Mouse (Mus musculus) limb, embryonic 14.5 days (tissue): ENCODE measurements at regions not wholly inside any gene's neighbourhood (a gene's known extent, or its start where the extent isn't known, plus 50 kb on each side); places are given as distances from the start of the nearest gene placed in this dataset.
A peak's percentile ranks its signal among the peaks of the same experiment; 100 is the strongest.

Experiments
- ATAC-seq: fragments of 200-750 bp; cut with Nextera tagmentation; 2 replicates; pipeline ENCODE4 v1.8.0; 2017; ENCODE audit warnings: low read depth, moderate number of reproducible peaks, moderate TSS enrichment; ENCODE audit not compliant: low FRiP score
- DNase-seq: peaks from one replicate; pipeline ENCODE4 v3.0.0-alpha.2; 2015; ENCODE audit warnings: low spot score
- H3K27ac ChIP-seq: fragments of 300-500 bp; sonication (generic); replicated peaks from 2 replicates; pipeline ENCODE4 v1.5.1; 2014; ENCODE audit warnings: low read depth, mild to moderate bottlenecking, low read length, moderate library complexity, mixed read lengths
- H3K27me3 ChIP-seq: fragments of 300-500 bp; sonication (generic); 2 replicates; pipeline ENCODE4 v1.6.1; 2014; ENCODE audit warnings: low read length, mixed read lengths; ENCODE audit not compliant: control insufficient read depth, insufficient read depth
- H3K36me3 ChIP-seq: fragments of 300-500 bp; sonication (generic); 2 replicates; pipeline ENCODE4 v1.6.1; 2014; ENCODE audit warnings: mild to moderate bottlenecking, low read length, moderate library complexity, mixed read lengths; ENCODE audit not compliant: control insufficient read depth, insufficient read depth
- H3K4me1 ChIP-seq: fragments of 300-500 bp; sonication (generic); 2 replicates; pipeline ENCODE4 v1.6.1; 2014; ENCODE audit warnings: antibody characterized with exemption, low read length, mixed read lengths; ENCODE audit not compliant: control insufficient read depth, insufficient read depth
- H3K4me2 ChIP-seq: fragments of 300-500 bp; sonication (generic); replicated peaks from 2 replicates; pipeline ENCODE4 v1.6.1; 2014; ENCODE audit warnings: low read depth, mild to moderate bottlenecking, low read length, moderate library complexity; ENCODE audit not compliant: severe bottlenecking
- H3K4me3 ChIP-seq: fragments of 300-500 bp; sonication (generic); replicated peaks from 2 replicates; pipeline ENCODE4 v1.5.1; 2014; ENCODE audit warnings: low read length
- H3K9ac ChIP-seq: fragments of 300-500 bp; sonication (generic); 2 replicates; pipeline ENCODE4 v1.6.1; 2014; ENCODE audit warnings: mild to moderate bottlenecking, low read depth, low read length, moderate library complexity; ENCODE audit not compliant: severe bottlenecking
- H3K9me3 ChIP-seq: fragments of 300-500 bp; sonication (generic); 2 replicates; pipeline ENCODE4 v1.6.1; 2016; ENCODE audit warnings: low read length; ENCODE audit not compliant: control insufficient read depth
- POLR2A ChIP-seq: fragments of 200-500 bp; IDR thresholded peaks from 2 replicates; pipeline ENCODE4 v1.8.0; 2012; ENCODE audit warnings: inconsistent platforms, mild to moderate bottlenecking, moderate library complexity, borderline replicate concordance; ENCODE audit not compliant: insufficient read depth, insufficient read length; ENCODE audit errors: extremely low read depth
- WGBS: fragments of 180-500 bp; shearing (Covaris S2); extraction: QIAGEN DNeasy Blood & Tissue Kit; methylation state at CpG from one replicate; pipeline ENCODE4 v1.1.7; 2014; 5-methylcytosine and 5-hydroxymethylcytosine counted together

DNA sequence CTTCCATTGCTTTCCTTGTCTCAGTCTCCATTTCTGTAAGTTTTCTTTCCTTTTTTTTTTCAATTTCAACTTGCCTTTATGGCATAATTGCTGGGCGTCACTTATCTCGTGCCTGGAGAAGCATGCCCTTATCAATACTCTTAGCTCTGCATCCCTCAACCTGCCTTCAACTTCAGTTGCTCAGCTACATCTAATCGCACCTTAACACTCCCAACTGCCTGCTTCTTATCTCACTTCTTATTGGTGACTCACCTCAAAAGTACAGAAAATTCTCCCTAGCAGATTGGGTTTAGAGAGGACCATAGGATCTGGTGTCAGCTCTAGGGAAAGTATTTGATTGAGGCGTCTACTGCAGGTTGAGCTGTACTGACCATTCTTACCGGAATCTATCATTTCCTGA is 133.2 kb upstream of the Ndst4 start:
- no peaks in the 10 kb centered on the region for H3K36me3 ChIP-seq
- DNase-seq (no peak), ATAC-seq (no peak)
- H3K4me1 ChIP-seq, result no peaks in the 10 kb centered on the region
- H3K9me3 ChIP-seq, result no peaks in the 10 kb centered on the region
- H3K4me2 ChIP-seq, result no peak overlapping the region
- no peak for TF ChIP-seq POLR2A
- no peaks in the 10 kb centered on the region for H3K27me3 ChIP-seq
- H3K4me3 ChIP-seq, result no peak overlapping the region
- H3K27ac ChIP-seq, result no peak overlapping the region
- WGBS, result 75% methylated on average over 5 of the region's 5 CpGs
- no peak overlapping the region for H3K9ac ChIP-seq

- 26% methylated on average over 2 of the region's 2 CpGs for WGBS
- no peak for TF ChIP-seq POLR2A
- DNase-seq, result peak; percentile 4
- Histone ChIP-seq H3K36me3 (no peaks in the 10 kb centered on the region), H3K9me3 (no peaks in the 10 kb centered on the region), H3K4me3 (no peak overlapping the region), H3K27ac (no peak overlapping the region), H3K4me2 (no peak overlapping the region), H3K9ac (no peak overlapping the region), H3K4me1 (no peaks in the 10 kb centered on the region), H3K27me3 (no peaks in the 10 kb centered on the region)
- no peak for ATAC-seq
Observed at GRCm38 (mm10) chr3:125271215-125271614, 132.7 kb upstream of the Ndst4 start.

- no peak for ATAC-seq
- H3K27me3 ChIP-seq, result no peaks in the 10 kb centered on the region
- H3K36me3 ChIP-seq, result no peaks in the 10 kb centered on the region
- DNase-seq, result no peak
- TF ChIP-seq POLR2A, result no peak
- H3K4me2 ChIP-seq, result no peak overlapping the region
- no peak overlapping the region for H3K4me3 ChIP-seq
- H3K4me1 ChIP-seq, result no peaks in the 10 kb centered on the region
- H3K9me3 ChIP-seq, result no peaks in the 10 kb centered on the region
- no peak overlapping the region for H3K27ac ChIP-seq
- H3K9ac ChIP-seq, result no peak overlapping the region
Observed at GRCm38 (mm10) chr3:125278605-125279004, 125.3 kb upstream of the Ndst4 start.

DNA sequence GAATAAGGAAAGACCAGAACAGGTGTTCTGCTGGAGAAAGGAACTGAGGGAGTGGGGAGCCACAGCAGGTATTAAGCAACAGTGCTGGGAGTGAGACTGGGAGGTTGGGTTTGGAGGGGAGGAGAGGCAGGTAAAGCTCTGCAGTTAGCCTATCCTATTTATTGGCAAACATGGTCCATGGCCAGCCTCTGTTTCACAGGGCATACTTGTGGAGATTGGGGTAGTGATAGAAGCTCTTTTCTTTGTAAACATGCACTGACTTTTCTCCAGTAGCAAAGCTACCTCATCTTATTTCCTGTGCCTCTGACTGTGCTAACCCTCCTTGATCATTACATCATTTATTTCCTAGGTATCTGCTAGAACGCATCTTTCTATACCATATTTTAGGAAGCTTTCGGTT is 124.9 kb upstream of the Ndst4 start:
- Histone ChIP-seq H3K4me2 (no peak overlapping the region), H3K9me3 (no peaks in the 10 kb centered on the region), H3K4me3 (no peak overlapping the region), H3K4me1 (no peaks in the 10 kb centered on the region), H3K27ac (no peak overlapping the region), H3K27me3 (no peaks in the 10 kb centered on the region), H3K36me3 (no peaks in the 10 kb centered on the region), H3K9ac (no peak overlapping the region)
- DNase-seq (no peak), ATAC-seq (no peak)
- WGBS, result 77% methylated on average over 2 of the region's 2 CpGs
- TF ChIP-seq POLR2A, result no peak

- DNase-seq (no peak), ATAC-seq (no peak)
- Histone ChIP-seq H3K4me2 (no peak overlapping the region), H3K27ac (no peak overlapping the region), H3K36me3 (no peaks in the 10 kb centered on the region), H3K9me3 (no peaks in the 10 kb centered on the region), H3K27me3 (no peaks in the 10 kb centered on the region), H3K4me3 (no peak overlapping the region), H3K9ac (no peak overlapping the region), H3K4me1 (no peaks in the 10 kb centered on the region)
- no peak for TF ChIP-seq POLR2A
Observed at GRCm38 (mm10) chr3:125279610-125280009, 124.3 kb upstream of the Ndst4 start.

DNA sequence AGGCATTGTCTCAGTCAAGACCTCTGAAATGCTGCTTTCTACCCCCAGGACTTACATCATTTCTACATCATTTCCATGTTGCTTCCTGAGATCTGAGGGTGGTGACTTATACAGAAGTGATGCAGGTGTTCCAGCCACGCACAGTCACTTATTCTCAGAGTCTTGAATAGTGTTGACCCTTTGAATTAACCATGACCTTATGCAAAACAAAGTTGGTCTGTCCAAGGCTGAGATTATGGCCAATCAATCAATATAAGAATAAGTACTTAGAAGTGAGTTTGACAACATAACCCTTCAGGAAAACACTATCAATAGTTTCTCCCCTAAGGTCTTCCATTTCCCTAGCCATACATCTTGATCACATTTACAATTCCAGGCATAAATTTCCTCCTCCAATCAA is 115.3 kb upstream of the Ndst4 start:
- TF ChIP-seq POLR2A, result no peak
- Histone ChIP-seq H3K9ac (no peak overlapping the region), H3K9me3 (no peaks in the 10 kb centered on the region), H3K4me3 (no peak overlapping the region), H3K27me3 (no peaks in the 10 kb centered on the region), H3K27ac (no peak overlapping the region), H3K4me1 (no peaks in the 10 kb centered on the region), H3K4me2 (no peak overlapping the region), H3K36me3 (no peaks in the 10 kb centered on the region)
- 62% methylated on average over 1 of the region's 1 CpGs for WGBS
- DNase-seq (no peak), ATAC-seq (no peak)
